Mouse (Mus musculus) ES-Bruce4 (cell line): Measurements from ENCODE around the gene Psma7.

ENCODE experiments used
- CTCF ChIP-seq: IDR thresholded peaks from one replicate; pipeline ENCODE4 v1.8.1; 2011; ENCODE audit warnings: low read depth, low read length
- POLR2A ChIP-seq: IDR thresholded peaks from one replicate; pipeline ENCODE4 v1.8.1; 2011; ENCODE audit warnings: low read length; ENCODE audit not compliant: insufficient read depth

DNA sequence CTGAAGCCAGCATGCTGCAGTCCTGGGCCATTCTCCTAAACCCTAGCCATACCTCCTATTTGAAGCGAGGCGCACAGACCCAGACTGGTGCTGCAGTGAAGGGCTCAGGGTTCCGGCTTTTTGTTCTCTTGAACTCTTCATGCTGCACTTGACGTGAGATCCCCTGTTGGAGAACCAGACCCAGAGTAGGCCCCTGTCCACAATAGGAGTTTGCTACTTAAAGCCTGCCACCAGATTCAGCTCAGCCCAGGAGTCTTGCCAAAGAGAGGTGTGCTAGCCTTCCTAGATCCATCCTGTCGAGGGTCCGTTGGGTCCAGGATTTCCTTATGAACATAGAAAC, 16.4 kb downstream of the Psma7 start:
- no peak for TF ChIP-seq POLR2A
- no peak for TF ChIP-seq CTCF
